8 mouse cellular contexts compared by ENCODE assay signal in the genomic region with DNA sequence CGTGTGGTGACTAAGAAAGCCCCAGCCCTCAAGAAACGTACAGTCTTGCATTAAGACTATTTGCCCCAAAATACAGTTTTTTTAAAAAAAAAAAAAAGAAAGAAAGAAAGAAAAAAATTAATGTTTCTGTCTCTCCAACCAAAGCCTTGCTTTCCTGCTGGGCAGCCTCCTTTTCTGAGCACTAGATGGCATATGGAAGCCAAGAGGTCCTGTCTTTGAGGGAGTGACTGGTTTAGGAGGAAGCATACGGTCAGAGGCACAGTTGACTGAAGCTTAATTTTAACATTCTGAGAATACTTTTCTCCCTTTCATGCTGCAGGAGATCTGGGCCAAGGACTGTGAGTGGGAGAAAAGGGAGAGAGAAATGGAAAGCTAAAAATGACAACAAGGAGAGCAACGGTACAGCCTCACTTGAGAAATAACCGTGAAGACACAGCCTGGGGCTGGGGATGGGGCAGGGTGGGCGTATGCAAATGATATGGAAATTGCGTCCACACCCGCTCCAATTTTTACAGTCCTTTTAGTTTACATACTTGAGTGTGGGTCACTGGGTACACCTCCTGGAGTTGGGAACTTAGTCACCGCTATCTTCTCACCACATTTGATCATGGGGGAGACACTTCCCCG.
DNase-seq lines count a peak whose midpoint lies in the region; ATAC-seq and TF ChIP-seq lines count a peak whose summit lies in the region.

No protein-coding gene starts in this region.

- TF ChIP-seq POLR2A in embryonic fibroblast, embryonic 13.5 days (IDR thresholded peaks at IDR 0.05; ENCODE audit: low read depth, low read length), result no peak

- H3K4me1 ChIP-seq in embryonic fibroblast, embryonic 13.5 days (ENCODE audit: control insufficient read depth, insufficient read depth, low read length), result peaks cover 8% of the 10 kb centered on the region
- no peaks in the 10 kb centered on the region for H3K4me1 ChIP-seq in intestine, postnatal 0 days (replicated peaks; ENCODE audit: control insufficient read depth, insufficient read depth, low read length)

- no peaks in the 10 kb centered on the region for H3K27me3 ChIP-seq in intestine, postnatal 0 days (replicated peaks; ENCODE audit: control insufficient read depth, insufficient read depth, low read length)

- H3K36me3 ChIP-seq in intestine, postnatal 0 days (ENCODE audit: control insufficient read depth, insufficient read depth), result no peaks in the 10 kb centered on the region

- peak overlapping the region; percentile 90 for H3K27ac ChIP-seq in embryonic fibroblast, embryonic 13.5 days (ENCODE audit: insufficient read depth, low read length)
- H3K27ac ChIP-seq in intestine, postnatal 0 days (ENCODE audit: low read depth, low read length), result no peak overlapping the region

- TF ChIP-seq CTCF in embryonic fibroblast, embryonic 13.5 days (IDR thresholded peaks at IDR 0.05; ENCODE audit: borderline replicate concordance, insufficient read depth, low read length), result no peak
- TF ChIP-seq CTCF in intestine, postnatal 0 days (IDR thresholded peaks at IDR 0.05; ENCODE audit: low read depth), result peak; percentile 62

- WGBS in intestine, postnatal 0 days, result 55% methylated on average over 10 of the region's 10 CpGs

- H3K4me2 ChIP-seq in intestine, postnatal 0 days (replicated peaks; ENCODE audit: low read depth), result peak overlapping the region; percentile 24

- peak; percentile 38 for DNase-seq in cerebellum, postnatal 10 days
- no peak for DNase-seq in cerebellum, adult 9-11 months
- DNase-seq in 416B (ENCODE audit: low read depth), result peak; percentile 53
- DNase-seq in lung, postnatal 14 days, result peak; percentile 2
- DNase-seq in layer of hippocampus, postnatal 36 days, result no peak
- DNase-seq in layer of hippocampus, adult 11-12 months (ENCODE audit: low spot score), result no peak

- no peaks in the 10 kb centered on the region for H3K9me3 ChIP-seq in intestine, postnatal 0 days (ENCODE audit: control insufficient read depth)

- H3K9ac ChIP-seq in intestine, postnatal 0 days (ENCODE audit: low read depth, low read length), result no peak overlapping the region

- H3K4me3 ChIP-seq in embryonic fibroblast, embryonic 13.5 days (ENCODE audit: insufficient read depth, low read length), result no peak overlapping the region
- H3K4me3 ChIP-seq in intestine, postnatal 0 days (ENCODE audit: low read depth, low read length), result no peak overlapping the region

- ATAC-seq in intestine, postnatal 0 days, result no peak

Comparison
In these comparisons a context has a peak if more than half of its experiments do, and no peak if none do; other contexts are left out.
1. DNase-seq: peak in cerebellum, postnatal 10 days (2 of 2), 416B (single experiment) and lung, postnatal 14 days (single experiment); none in cerebellum, adult 9-11 months (single experiment), layer of hippocampus, postnatal 36 days (0 of 2) and layer of hippocampus, adult 11-12 months (single experiment).